Mouse (Mus musculus): ENCODE measurements at regions not wholly inside any gene's neighbourhood (a gene's known extent, or its start where the extent isn't known, plus 50 kb on each side); places are given as distances from the start of the nearest gene placed in this dataset.
A peak's percentile ranks its signal among the peaks of the same experiment; 100 is the strongest.

DNA sequence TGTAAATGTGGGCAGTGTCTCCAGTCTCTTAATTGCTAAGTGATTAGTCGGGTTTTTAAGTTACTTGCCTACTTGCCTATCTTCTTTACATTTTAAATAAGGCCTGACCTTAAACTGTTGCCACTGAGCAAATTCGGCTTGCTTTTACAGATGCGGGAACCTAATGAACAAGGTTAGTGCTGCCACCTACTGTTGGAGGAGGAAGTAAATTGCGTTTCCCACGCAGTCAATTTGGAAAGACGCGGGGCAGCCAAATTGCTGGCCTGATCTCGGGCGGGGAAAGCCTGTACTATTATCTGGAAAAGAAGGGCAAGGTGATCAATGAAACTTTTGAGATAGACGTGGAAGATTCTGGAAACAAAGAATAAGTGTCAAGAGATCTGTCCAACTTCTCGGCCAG lies 79.5 kb upstream of the Slc38a4 start:
- intact Hi-C loops (cut with DNase I): loop anchor here (1.0 to 2.0 kb wide), 2 partner anchors 52 to 166 kb away; no protein-coding TSS in a partner anchor

DNA sequence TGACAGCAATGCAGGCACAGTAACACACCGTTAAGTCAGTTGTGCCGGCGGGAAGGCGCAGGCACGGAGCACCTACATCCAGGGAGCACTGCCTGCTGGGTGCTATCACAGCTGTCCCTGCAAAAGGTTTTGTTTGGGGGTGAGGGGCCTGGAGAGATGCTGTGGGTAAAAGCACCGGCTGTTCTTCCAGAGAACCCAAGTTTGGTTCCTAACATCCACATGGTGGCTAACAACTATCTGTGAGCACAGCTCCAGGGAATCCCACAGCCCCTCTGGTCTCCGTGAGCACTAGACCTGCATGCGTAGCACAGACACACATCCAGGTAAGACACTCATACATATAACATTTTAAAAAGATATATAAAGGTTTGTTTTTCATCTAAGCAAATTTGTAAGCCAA lies 72.0 kb upstream of the Slc38a4 start:
- intact Hi-C loops (cut with DNase I): no loop called here
- DNase-seq: no peak

More for the DNA sequence above, 79.5 kb upstream of the Slc38a4 start:
- DNase-seq: peak; percentile 52 to 77

DNA sequence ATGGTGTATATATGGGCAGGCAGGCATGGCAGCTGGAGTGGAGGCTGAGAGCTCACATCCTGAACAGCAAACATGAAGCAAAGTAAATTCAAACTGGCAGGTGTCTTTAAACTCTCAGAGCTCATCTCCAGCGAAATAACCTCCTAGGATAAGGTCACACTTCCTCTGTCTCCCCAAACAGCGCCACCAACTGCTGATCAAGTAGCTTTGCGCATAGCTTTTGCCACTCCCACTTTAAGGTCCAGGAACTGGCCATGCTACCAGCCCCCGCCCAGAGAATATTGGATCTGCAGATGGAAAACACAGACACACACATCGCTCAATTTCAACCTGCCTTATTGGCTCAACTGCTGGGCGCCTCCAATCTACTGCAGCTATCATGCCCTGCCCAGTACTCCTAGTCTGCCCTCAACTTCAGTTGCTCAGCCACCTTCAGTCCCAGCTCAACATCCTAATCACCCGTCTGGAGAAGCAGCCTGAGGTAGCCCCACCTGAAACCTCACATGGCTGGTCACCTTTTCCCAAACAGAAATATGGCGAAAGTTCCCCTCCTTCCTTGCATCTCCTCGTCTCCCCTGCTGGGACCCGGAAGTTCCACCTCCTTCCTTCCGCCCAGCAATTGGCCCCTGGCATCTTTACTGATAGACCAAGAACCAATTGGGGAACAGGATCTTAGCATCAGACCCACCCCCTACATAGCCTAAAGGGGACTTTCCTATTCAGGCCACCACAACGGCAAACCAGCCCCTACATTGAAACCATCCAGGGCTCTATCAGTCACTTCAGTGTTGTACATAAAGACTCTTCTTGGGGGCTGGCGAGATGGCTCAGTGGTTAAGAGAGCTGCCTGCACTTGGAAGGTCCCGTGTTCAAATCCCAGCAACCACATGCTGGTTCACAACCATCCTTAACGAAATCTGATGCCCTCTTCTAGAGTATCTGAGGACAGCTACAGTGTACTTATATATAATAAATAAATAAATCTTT lies 70.4 kb upstream of the Slc38a4 start:
- DNase-seq: no peak
- intact Hi-C loops (cut with DNase I): no loop called here

DNA sequence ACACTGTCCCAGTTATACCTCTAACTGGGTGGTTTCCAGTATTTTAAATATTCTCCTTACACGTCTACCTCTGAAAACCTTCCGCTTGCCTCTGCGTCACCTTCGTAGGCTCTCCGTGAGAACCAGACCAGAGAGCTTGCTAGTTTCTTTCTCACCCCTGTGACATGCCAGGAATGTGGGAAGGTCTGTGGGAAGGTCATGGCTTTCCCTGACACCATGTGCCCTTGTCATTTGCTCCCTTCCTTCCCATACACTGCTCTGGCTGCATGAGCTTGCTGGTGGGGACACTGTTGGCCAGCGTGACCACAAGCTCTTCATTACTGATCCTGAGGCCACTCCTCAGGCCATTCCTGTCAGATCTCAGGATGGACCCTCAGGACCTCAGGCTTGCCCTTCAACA lies 66.5 kb upstream of the Slc38a4 start:
- intact Hi-C loops (cut with DNase I): no loop called here
- peak in 1 of 2 experiments; percentile 9 for DNase-seq

DNA sequence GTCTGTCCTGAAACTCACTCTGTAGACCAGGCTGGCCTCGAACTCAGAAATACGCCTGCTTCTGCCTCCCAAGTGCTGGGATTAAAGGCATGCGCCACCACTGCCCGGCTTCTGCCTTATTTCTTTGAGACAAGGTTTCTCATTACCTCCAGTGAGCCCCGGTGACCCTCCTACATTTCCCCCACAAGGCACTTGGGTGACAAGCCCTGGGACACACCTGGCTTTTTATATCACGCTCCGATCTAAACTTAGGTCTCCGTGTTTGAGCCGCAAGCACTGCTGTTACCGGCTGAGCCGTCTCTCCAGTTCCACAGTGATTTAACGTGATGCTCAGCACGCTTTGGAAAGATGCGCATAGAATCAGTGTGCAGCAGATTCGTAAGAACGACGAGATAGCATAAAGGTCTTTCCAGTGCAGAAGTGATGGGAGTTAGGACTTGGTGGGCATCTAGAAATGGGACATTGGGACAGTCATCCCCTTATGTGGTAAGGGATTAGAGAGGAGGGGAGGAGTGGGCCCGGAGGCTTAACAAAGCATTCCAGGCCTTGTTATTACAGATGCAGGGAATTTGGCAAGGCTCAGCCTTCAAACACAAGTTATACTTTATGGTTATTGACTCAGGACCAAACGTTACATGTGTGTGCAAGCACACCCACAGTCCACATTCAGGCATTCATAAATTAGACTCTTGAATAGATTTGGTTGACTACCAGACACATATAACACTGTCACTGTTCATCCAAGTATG lies 56.9 kb upstream of the Slc38a4 start:
- DNase-seq: no peak
- intact Hi-C loops (cut with DNase I): no loop called here

DNA sequence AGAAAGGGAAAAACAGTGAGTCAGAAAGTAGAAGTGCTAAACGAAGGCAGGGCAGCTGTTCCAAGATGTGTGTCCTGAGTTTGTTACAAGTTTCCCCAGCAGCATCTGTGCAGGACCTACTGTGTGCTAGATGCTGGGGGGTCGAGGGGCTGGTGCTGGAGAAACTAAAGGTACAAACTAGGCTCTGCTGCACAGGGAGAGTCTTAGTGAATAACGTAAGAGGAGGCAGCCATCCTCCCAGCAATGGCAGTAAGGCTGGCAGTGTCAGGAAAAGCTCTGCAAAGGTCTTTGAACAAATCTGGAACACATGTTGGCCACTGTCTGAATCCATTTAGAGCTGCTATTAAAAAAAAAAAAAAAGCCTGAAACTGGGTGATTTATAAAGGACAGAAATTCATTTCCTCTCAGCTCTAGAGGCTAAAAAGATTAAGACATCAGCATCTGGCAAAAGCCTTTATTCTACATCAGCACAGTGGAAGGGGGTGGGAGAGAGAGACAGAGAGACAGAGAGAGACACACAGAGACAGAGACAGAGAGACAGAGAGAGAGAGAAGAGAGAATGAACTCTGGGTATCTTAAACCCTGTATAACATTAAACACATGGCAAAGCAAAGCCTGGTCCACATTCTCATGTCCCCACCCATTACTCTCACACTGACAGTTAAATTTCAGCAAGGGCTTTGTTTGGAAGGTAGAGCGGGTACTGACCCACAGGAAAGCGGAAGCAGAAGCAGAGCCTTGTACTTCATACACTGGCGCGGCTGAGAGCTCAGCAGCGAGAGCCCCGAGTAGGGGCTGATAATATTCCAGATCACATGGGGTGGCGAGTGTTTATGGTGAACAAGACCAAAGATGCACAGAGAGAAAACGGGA lies 55.8 kb upstream of the Slc38a4 start:
- DNase-seq: no peak
- intact Hi-C loops (cut with DNase I): no loop called here

DNA sequence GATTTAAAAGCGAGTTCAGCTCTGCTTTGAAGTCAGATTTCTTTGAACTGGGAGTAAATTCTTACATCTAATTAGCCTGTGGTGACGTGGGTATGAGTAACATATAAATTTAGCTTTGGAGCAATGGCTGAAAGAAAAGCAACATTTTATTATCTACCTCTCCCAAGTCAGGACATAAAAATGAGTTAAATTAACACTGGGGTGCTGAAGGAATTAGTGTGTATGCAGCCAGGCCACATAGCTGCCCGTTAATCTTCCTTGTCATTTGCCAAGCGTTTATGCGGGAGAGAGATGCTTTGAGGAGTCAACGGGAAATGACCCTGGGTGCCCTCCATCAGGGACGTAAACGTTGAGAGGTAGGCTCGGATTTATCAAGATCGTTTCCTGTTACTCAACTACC lies 52.0 kb upstream of the Slc38a4 start:
- intact Hi-C loops (cut with DNase I): no loop called here
- DNase-seq: no peak

DNA sequence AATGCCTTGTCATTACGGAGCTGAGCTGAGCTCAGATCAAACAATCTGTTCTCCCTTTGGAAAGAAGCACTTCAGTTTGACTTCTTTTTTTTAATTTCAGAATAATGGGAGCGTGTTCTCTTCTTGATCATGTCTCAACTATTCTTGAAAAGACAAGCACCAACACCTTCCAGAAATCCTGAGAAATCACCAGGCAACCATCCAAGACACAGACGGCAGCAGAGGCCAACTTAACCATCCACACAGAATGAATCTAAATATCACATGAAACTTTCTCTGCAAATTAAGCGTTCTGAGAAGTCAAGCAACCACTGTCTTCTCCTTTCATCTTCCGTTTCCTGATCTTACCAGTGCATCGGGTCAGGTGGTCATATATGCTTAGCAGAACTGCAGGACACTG lies 50.8 kb upstream of the Slc38a4 start:
- DNase-seq: no peak

More for the DNA sequence above, 50.8 kb upstream of the Slc38a4 start:
- intact Hi-C loops (cut with DNase I): no loop called here

All from heart, postnatal 14 days (tissue).